Mouse (Mus musculus) testis, postnatal 10 days (tissue): ENCODE results near the gene H2-Ab1.
"Not testable (repeated sequence)": the region's sequence is repeated elsewhere in the genome, so short reads cannot be mapped to it uniquely, and the experiment has no call there.

ENCODE experiments used
- DNase-seq: peaks from one replicate; pipeline ENCODE4 v3.0.0; 2021; ENCODE audit warnings: low spot score

H2-Ab1 gene

GRCm38 (mm10) chr17:34309225-34309624 is 51.7 kb downstream of the H2-Ab1 start:
- no peak for DNase-seq

- DNase-seq = peak; percentile 78
Measured at GRCm38 (mm10) chr17:34309683-34310385, 52.3 kb downstream of the H2-Ab1 start.

GRCm38 (mm10) chr17:34310526-34310925 is 53.0 kb downstream of the H2-Ab1 start:
- DNase-seq = not testable (repeated sequence)

GRCm38 (mm10) chr17:34312185-34312584 is 54.7 kb downstream of the H2-Ab1 start:
- no peak for DNase-seq

- DNase-seq = peak; percentile 89
Measured at GRCm38 (mm10) chr17:34313393-34313792, 55.9 kb downstream of the H2-Ab1 start.

- DNase-seq = no peak
Measured at GRCm38 (mm10) chr17:34314286-34314685, 56.8 kb downstream of the H2-Ab1 start.

- DNase-seq = no peak
Measured at GRCm38 (mm10) chr17:34315512-34315911, 58.0 kb downstream of the H2-Ab1 start.

GRCm38 (mm10) chr17:34316697-34317096 is 59.2 kb downstream of the H2-Ab1 start:
- DNase-seq = no peak

- DNase-seq = no peak
Measured at GRCm38 (mm10) chr17:34317275-34317674, 59.8 kb downstream of the H2-Ab1 start.
